Mouse (Mus musculus) limb, embryonic 11.5 days (tissue): ENCODE measurements around the gene Tfap4. TPM values are rescaled to one million over a fixed set of nuclear protein-coding genes. Genes with fewer than 3 reads are reported as not detected.

ENCODE experiments used
- ATAC-seq: fragments of 200-750 bp; cut with Nextera tagmentation; 2 replicates; pipeline ENCODE4 v1.8.0; 2017; ENCODE audit warnings: low read depth; ENCODE audit not compliant: insufficient number of reproducible peaks, low FRiP score, low TSS enrichment
- DNase-seq: peaks from one replicate; pipeline ENCODE4 v3.0.0-alpha.2; 2015; ENCODE audit warnings: low spot score
- H3K27ac ChIP-seq: fragments of 300-500 bp; sonication (generic); replicated peaks from 2 replicates; pipeline ENCODE4 v1.5.1; 2014; ENCODE audit warnings: low read depth, mild to moderate bottlenecking, low read length
- H3K27me3 ChIP-seq: fragments of 300-500 bp; sonication (generic); 2 replicates; pipeline ENCODE4 v1.6.1; 2014; ENCODE audit warnings: mild to moderate bottlenecking, low read length, mixed read lengths; ENCODE audit not compliant: control insufficient read depth, insufficient read depth
- H3K36me3 ChIP-seq: fragments of 300-500 bp; sonication (generic); 2 replicates; pipeline ENCODE4 v1.6.1; 2014; ENCODE audit warnings: mild to moderate bottlenecking, low read length, moderate library complexity, mixed read lengths; ENCODE audit not compliant: control insufficient read depth, insufficient read depth
- H3K4me1 ChIP-seq: fragments of 300-500 bp; sonication (generic); 2 replicates; pipeline ENCODE4 v1.6.1; 2014; ENCODE audit warnings: low read length, mixed read lengths; ENCODE audit not compliant: control insufficient read depth, insufficient read depth
- H3K4me2 ChIP-seq: fragments of 300-500 bp; sonication (generic); 2 replicates; pipeline ENCODE4 v1.6.1; 2014; ENCODE audit warnings: low read depth, mild to moderate bottlenecking, moderate library complexity; ENCODE audit not compliant: severe bottlenecking
- H3K4me3 ChIP-seq: fragments of 300-500 bp; sonication (generic); 2 replicates; pipeline ENCODE4 v1.5.1; 2014; ENCODE audit warnings: low read depth, low read length
- H3K9ac ChIP-seq: fragments of 300-500 bp; sonication (generic); 2 replicates; pipeline ENCODE4 v1.6.1; 2014; ENCODE audit warnings: mild to moderate bottlenecking, low read length
- H3K9me3 ChIP-seq: fragments of 300-500 bp; sonication (generic); 2 replicates; pipeline ENCODE4 v1.6.1; 2016; ENCODE audit warnings: low read length; ENCODE audit not compliant: control insufficient read depth
- WGBS: fragments of 180-500 bp; shearing (Covaris S2); extraction: QIAGEN DNeasy Blood & Tissue Kit; methylation state at CpG from one replicate; pipeline ENCODE4 v1.1.7; 2014; 5-methylcytosine and 5-hydroxymethylcytosine counted together
- polyA plus RNA-seq: library from polyadenylated mRNA; unstranded; fragments of >200 nt; fragmentation: Nextera tagmentation; extraction: Ambion mirVana; gene quantifications from 2 replicates; pipeline ENCODE4 v1.2.1, GENCODE M21; 2014

The Tfap4 gene
- polyA plus RNA-seq, 1 experiment from 2014 or later: 35.3 TPM

DNA sequence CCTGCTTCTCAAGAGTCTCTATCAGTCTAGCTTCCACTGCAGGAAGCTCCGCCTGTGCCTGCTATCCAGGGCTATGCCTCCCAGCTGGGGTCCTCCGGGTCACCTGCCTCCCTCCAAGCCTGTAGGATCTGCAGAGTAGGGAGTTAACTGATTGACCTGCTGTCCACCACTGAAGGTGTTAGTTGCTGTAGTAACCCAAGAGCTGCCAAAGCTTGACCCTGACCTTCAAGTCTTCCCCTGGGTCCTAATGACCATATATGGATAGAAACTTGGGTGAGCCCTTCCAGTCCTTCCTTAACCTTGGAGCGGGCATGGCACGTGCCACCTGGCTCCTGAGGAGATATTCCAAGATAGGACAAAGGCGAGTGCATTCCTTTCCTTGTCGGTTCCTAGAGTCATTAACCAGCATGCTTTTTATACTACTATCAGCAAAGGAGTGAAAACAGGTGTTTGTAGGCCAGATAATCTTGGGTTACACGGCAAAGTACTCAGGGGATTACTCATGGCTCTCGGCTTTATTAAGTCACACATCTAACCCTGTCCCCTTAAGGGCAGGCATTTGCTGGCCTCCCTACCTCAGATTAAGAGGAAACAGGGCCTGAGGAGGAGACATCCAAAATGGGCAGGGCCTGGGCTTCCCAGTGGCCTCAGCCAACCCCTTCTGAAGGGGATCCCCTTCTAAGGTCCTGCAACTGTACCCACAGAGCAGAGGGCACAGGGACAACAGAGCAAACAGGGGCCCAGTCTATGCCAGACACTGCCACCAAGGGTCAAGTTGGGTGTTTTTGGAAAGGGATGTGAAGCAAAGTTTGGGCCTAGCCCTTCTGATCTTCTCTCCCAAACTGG lies 61.7 kb downstream of the Tfap4 start:
- no peak overlapping the region for H3K27ac ChIP-seq
- no peak overlapping the region for H3K4me2 ChIP-seq
- H3K4me3 ChIP-seq: no peak overlapping the region
- ATAC-seq: no peak
- H3K36me3 ChIP-seq: no peaks in the 10 kb centered on the region
- no peaks in the 10 kb centered on the region for H3K4me1 ChIP-seq
- DNase-seq: no peak
- WGBS: 78% methylated on average over 8 of the region's 8 CpGs
- H3K27me3 ChIP-seq: no peaks in the 10 kb centered on the region
- no peaks in the 10 kb centered on the region for H3K9me3 ChIP-seq
- H3K9ac ChIP-seq: no peak overlapping the region; the same call in 1 of the 2 replicates

DNA sequence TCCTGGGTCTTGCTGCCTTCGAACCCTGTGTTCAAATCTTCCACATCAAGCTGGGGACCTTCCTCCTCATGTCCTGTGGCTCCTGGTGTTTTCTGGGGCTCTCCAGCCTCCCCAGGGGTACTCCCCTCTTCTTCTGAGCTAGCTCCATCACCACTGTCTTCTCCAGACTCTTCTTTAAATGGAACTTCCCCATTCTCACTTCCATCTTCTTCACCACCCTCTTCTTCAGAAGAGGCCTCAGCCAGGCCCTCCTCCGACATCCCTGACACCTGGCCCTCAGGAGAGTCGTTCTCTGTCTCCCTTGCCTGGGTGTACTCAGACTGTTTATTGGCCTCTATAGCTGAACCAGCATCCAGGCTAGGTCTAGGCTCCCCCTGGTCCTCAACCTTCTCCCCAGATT lies 63.2 kb downstream of the Tfap4 start:
- Histone ChIP-seq H3K27me3 (no peaks in the 10 kb centered on the region), H3K27ac (no peak overlapping the region), H3K4me1 (no peaks in the 10 kb centered on the region), H3K4me2 (no peak overlapping the region), H3K9ac (no peak overlapping the region), H3K36me3 (no peaks in the 10 kb centered on the region), H3K9me3 (no peaks in the 10 kb centered on the region), H3K4me3 (no peak overlapping the region)
- WGBS: 91% methylated on average over 3 of the region's 3 CpGs
- DNase-seq (no peak), ATAC-seq (no peak)

DNA sequence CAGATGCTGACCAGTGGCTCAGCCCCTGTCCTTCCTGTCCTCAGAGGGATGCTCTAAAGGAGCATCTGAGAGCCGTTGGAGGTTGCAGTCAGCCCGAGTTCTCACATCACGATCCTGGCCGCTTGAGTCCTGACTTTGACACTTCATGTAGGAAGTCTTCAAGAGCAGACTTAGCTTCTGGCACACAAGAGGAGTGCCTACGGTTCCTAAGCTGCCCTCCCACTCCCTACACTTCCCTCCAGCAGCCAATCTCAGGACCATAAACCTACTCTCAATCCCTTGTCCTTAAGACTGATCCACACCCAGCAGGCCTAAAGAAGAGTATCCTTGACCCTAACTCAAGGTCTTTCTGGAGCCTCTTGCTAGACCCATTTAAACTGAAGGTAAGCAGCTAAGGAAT lies 63.8 kb downstream of the Tfap4 start:
- Histone ChIP-seq H3K4me2 (no peak overlapping the region), H3K4me3 (no peak overlapping the region), H3K9me3 (no peaks in the 10 kb centered on the region), H3K4me1 (no peaks in the 10 kb centered on the region), H3K9ac (no peak overlapping the region), H3K27ac (no peak overlapping the region), H3K27me3 (no peaks in the 10 kb centered on the region), H3K36me3 (no peaks in the 10 kb centered on the region)
- 93% methylated on average over 5 of the region's 5 CpGs for WGBS
- no peak for DNase-seq
- no peak for ATAC-seq

Other genes with a start within 250 kb of the Tfap4 start
- 0.77 and 0.93 TPM in 2 replicates for gene Adcy9, start 139.4 kb downstream of the Tfap4 start, polyA plus RNA-seq
- gene Srl, start 18.0 kb downstream of the Tfap4 start, polyA plus RNA-seq: 29.7 and 31.8 TPM in 2 replicates
- 26.2 and 27.4 TPM in 2 replicates for gene Glis2, start 34.9 kb upstream of the Tfap4 start, polyA plus RNA-seq
- 107 and 115 TPM in 2 replicates for gene Pam16, start 65.1 kb upstream of the Tfap4 start, polyA plus RNA-seq
- 20.2 and 22.3 TPM in 2 replicates for gene Vasn, start 80.1 kb upstream of the Tfap4 start, polyA plus RNA-seq
- gene Dnaja3, start 80.1 kb upstream of the Tfap4 start, polyA plus RNA-seq: 56.5 and 59.1 TPM in 2 replicates
- 13.1 and 15.7 TPM in 2 replicates for gene Coro7, start 119.9 kb upstream of the Tfap4 start, polyA plus RNA-seq
- gene Nmral1, start 159.5 kb upstream of the Tfap4 start, polyA plus RNA-seq: 249 and 258 TPM in 2 replicates
- 103 and 111 TPM in 2 replicates for gene Hmox2, start 166.5 kb upstream of the Tfap4 start, polyA plus RNA-seq
- gene Cdip1, start 230.4 kb upstream of the Tfap4 start, polyA plus RNA-seq: 82.2 and 89.5 TPM in 2 replicates